Mouse (Mus musculus): ENCODE measurements around the gene Olfr763. TPM values are rescaled to one million over a fixed set of nuclear protein-coding genes. Genes with fewer than 3 reads are reported as not detected.
"Not testable (repeated sequence)": the region's sequence is repeated elsewhere in the genome, so short reads cannot be mapped to it uniquely, and the experiment has no call there.

Olfr763 gene
- polyA plus RNA-seq, 1 experiment from 2014 or later: not detected

- not testable (repeated sequence) for H3K36me3 ChIP-seq (ENCODE audit: control insufficient read depth, insufficient read depth, low read length); H3K4me3 ChIP-seq (ENCODE audit: low read depth, low read length); DNase-seq (ENCODE audit: low spot score); ATAC-seq (ENCODE audit: insufficient read depth, low FRiP score, low TSS enrichment); H3K9ac ChIP-seq (ENCODE audit: low read length); H3K4me1 ChIP-seq (ENCODE audit: control insufficient read depth, insufficient read depth, low read length); H3K4me2 ChIP-seq (ENCODE audit: low read depth); H3K27me3 ChIP-seq (ENCODE audit: control insufficient read depth, insufficient read depth, low read length); H3K9me3 ChIP-seq (ENCODE audit: control insufficient read depth, low read length); H3K27ac ChIP-seq (ENCODE audit: low read depth, low read length)
- WGBS: 36% methylated on average over 1 of the region's 1 CpGs
Observed at GRCm38 (mm10) chr10:128989131-128989530, 21.5 kb upstream of the Olfr763 start, which contains the start of gene Olfr9. TSS of gene Olfr9 (plus strand) at chr10:128989431.

- not testable (repeated sequence) for H3K4me3 ChIP-seq (ENCODE audit: low read depth, low read length); H3K27ac ChIP-seq (ENCODE audit: low read depth, low read length); DNase-seq (ENCODE audit: low spot score); H3K36me3 ChIP-seq (ENCODE audit: control insufficient read depth, insufficient read depth, low read length); H3K27me3 ChIP-seq (ENCODE audit: control insufficient read depth, insufficient read depth, low read length); H3K4me2 ChIP-seq (ENCODE audit: low read depth); H3K4me1 ChIP-seq (ENCODE audit: control insufficient read depth, insufficient read depth, low read length); H3K9me3 ChIP-seq (ENCODE audit: control insufficient read depth, low read length); H3K9ac ChIP-seq (ENCODE audit: low read length)
- peak; percentile 20; the same call in 1 of the 2 replicates for ATAC-seq (ENCODE audit: insufficient read depth, low FRiP score, low TSS enrichment)
- WGBS: 68% methylated on average over 7 of the region's 10 CpGs
Observed at GRCm38 (mm10) chr10:128990129-128990850, 20.3 kb upstream of the Olfr763 start.

- no peak overlapping the region for H3K4me2 ChIP-seq (ENCODE audit: low read depth)
- DNase-seq (ENCODE audit: low spot score): no peak
- H3K4me3 ChIP-seq (ENCODE audit: low read depth, low read length): no peak overlapping the region
- H3K4me1 ChIP-seq (ENCODE audit: control insufficient read depth, insufficient read depth, low read length): no peaks in the 10 kb centered on the region
- H3K27me3 ChIP-seq (ENCODE audit: control insufficient read depth, insufficient read depth, low read length): no peaks in the 10 kb centered on the region
- H3K36me3 ChIP-seq (ENCODE audit: control insufficient read depth, insufficient read depth, low read length): no peaks in the 10 kb centered on the region
- no peak overlapping the region for H3K9ac ChIP-seq (ENCODE audit: low read length)
- H3K9me3 ChIP-seq (ENCODE audit: control insufficient read depth, low read length): no peaks in the 10 kb centered on the region
- no peak overlapping the region for H3K27ac ChIP-seq (ENCODE audit: low read depth, low read length)
- no peak for ATAC-seq (ENCODE audit: insufficient read depth, low FRiP score, low TSS enrichment)
Observed at GRCm38 (mm10) chr10:128990994-128991393, 19.6 kb upstream of the Olfr763 start.

- no peaks in the 10 kb centered on the region for H3K4me1 ChIP-seq (ENCODE audit: control insufficient read depth, insufficient read depth, low read length)
- no peaks in the 10 kb centered on the region for H3K9me3 ChIP-seq (ENCODE audit: control insufficient read depth, low read length)
- no peak overlapping the region for H3K4me2 ChIP-seq (ENCODE audit: low read depth)
- H3K9ac ChIP-seq (ENCODE audit: low read length): no peak overlapping the region
- no peak for DNase-seq (ENCODE audit: low spot score)
- H3K27me3 ChIP-seq (ENCODE audit: control insufficient read depth, insufficient read depth, low read length): no peaks in the 10 kb centered on the region
- no peaks in the 10 kb centered on the region for H3K36me3 ChIP-seq (ENCODE audit: control insufficient read depth, insufficient read depth, low read length)
- no peak for ATAC-seq (ENCODE audit: insufficient read depth, low FRiP score, low TSS enrichment)
- 88% methylated on average over 1 of the region's 1 CpGs for WGBS
- H3K4me3 ChIP-seq (ENCODE audit: low read depth, low read length): no peak overlapping the region
- H3K27ac ChIP-seq (ENCODE audit: low read depth, low read length): no peak overlapping the region
Observed at GRCm38 (mm10) chr10:128995796-128996195, 14.8 kb upstream of the Olfr763 start.

- no peaks in the 10 kb centered on the region for H3K4me1 ChIP-seq (ENCODE audit: control insufficient read depth, insufficient read depth, low read length)
- H3K27ac ChIP-seq (ENCODE audit: low read depth, low read length): no peak overlapping the region
- no peak overlapping the region for H3K4me3 ChIP-seq (ENCODE audit: low read depth, low read length)
- peak; percentile 38; the same call in 1 of the 2 replicates for ATAC-seq (ENCODE audit: insufficient read depth, low FRiP score, low TSS enrichment)
- DNase-seq (ENCODE audit: low spot score): no peak
- WGBS: 77% methylated on average over 4 of the region's 4 CpGs
- H3K27me3 ChIP-seq (ENCODE audit: control insufficient read depth, insufficient read depth, low read length): no peaks in the 10 kb centered on the region
- no peaks in the 10 kb centered on the region for H3K36me3 ChIP-seq (ENCODE audit: control insufficient read depth, insufficient read depth, low read length)
- no peak overlapping the region for H3K4me2 ChIP-seq (ENCODE audit: low read depth)
- H3K9ac ChIP-seq (ENCODE audit: low read length): no peak overlapping the region
- H3K9me3 ChIP-seq (ENCODE audit: control insufficient read depth, low read length): no peaks in the 10 kb centered on the region
Observed at GRCm38 (mm10) chr10:128996523-128997040, 14.0 kb upstream of the Olfr763 start.

GRCm38 (mm10) chr10:129004032-129004920 is 6.3 kb upstream of the Olfr763 start:
- WGBS: 86% methylated on average over 14 of the region's 14 CpGs
- DNase-seq (ENCODE audit: low spot score) (no peak), ATAC-seq (ENCODE audit: insufficient read depth, low FRiP score, low TSS enrichment) (no peak)
- Histone ChIP-seq H3K27me3 (ENCODE audit: control insufficient read depth, insufficient read depth, low read length) (no peaks in the 10 kb centered on the region), H3K9me3 (ENCODE audit: control insufficient read depth, low read length) (no peaks in the 10 kb centered on the region), H3K36me3 (ENCODE audit: control insufficient read depth, insufficient read depth, low read length) (no peaks in the 10 kb centered on the region), H3K4me1 (ENCODE audit: control insufficient read depth, insufficient read depth, low read length) (no peaks in the 10 kb centered on the region), H3K4me3 (ENCODE audit: low read depth, low read length) (no peak overlapping the region), H3K27ac (ENCODE audit: low read depth, low read length) (no peak overlapping the region), H3K9ac (ENCODE audit: low read length) (no peak overlapping the region), H3K4me2 (ENCODE audit: low read depth) (no peak overlapping the region)

- H3K36me3 ChIP-seq (ENCODE audit: control insufficient read depth, insufficient read depth, low read length); H3K27me3 ChIP-seq (ENCODE audit: control insufficient read depth, insufficient read depth, low read length); H3K4me1 ChIP-seq (ENCODE audit: control insufficient read depth, insufficient read depth, low read length); H3K9ac ChIP-seq (ENCODE audit: low read length); DNase-seq (ENCODE audit: low spot score); H3K27ac ChIP-seq (ENCODE audit: low read depth, low read length); H3K4me2 ChIP-seq (ENCODE audit: low read depth); H3K9me3 ChIP-seq (ENCODE audit: control insufficient read depth, low read length); H3K4me3 ChIP-seq (ENCODE audit: low read depth, low read length): not testable (repeated sequence)
- WGBS: 85% methylated on average over 2 of the region's 5 CpGs
- peak; percentile 45; the same call in 1 of the 2 replicates for ATAC-seq (ENCODE audit: insufficient read depth, low FRiP score, low TSS enrichment)
Observed at GRCm38 (mm10) chr10:129011511-129011910, 920 bp downstream of the Olfr763 start.

GRCm38 (mm10) chr10:129014477-129014876 is 3.9 kb downstream of the Olfr763 start:
- Histone ChIP-seq H3K4me1 (ENCODE audit: control insufficient read depth, insufficient read depth, low read length) (no peaks in the 10 kb centered on the region), H3K27ac (ENCODE audit: low read depth, low read length) (no peak overlapping the region), H3K27me3 (ENCODE audit: control insufficient read depth, insufficient read depth, low read length) (no peaks in the 10 kb centered on the region), H3K4me2 (ENCODE audit: low read depth) (no peak overlapping the region), H3K36me3 (ENCODE audit: control insufficient read depth, insufficient read depth, low read length) (no peaks in the 10 kb centered on the region), H3K4me3 (ENCODE audit: low read depth, low read length) (no peak overlapping the region), H3K9me3 (ENCODE audit: control insufficient read depth, low read length) (no peaks in the 10 kb centered on the region), H3K9ac (ENCODE audit: low read length) (no peak overlapping the region)
- ATAC-seq (ENCODE audit: insufficient read depth, low FRiP score, low TSS enrichment) (no peak), DNase-seq (ENCODE audit: low spot score) (no peak)

All from neural tube, embryonic 11.5 days (tissue).